Mouse (Mus musculus) brain, embryonic 18.5 days (tissue): ENCODE data around the gene Zbtb16.
A peak's percentile ranks its signal among the peaks of the same experiment; 100 is the strongest.

ENCODE experiments used
- DNase-seq: peaks from one replicate; pipeline ENCODE4 v3.0.0-alpha.2; 2012; ENCODE audit warnings: low read depth, low spot score

Gene Zbtb16

GRCm38 (mm10) chr9:48803460-48804240 is 32.4 kb downstream of the Zbtb16 start:
- no peak for DNase-seq

GRCm38 (mm10) chr9:48802374-48802773 is 33.6 kb downstream of the Zbtb16 start:
- DNase-seq = no peak

- DNase-seq = no peak
Measured at GRCm38 (mm10) chr9:48801322-48801721, 34.7 kb downstream of the Zbtb16 start.

- no peak for DNase-seq
Measured at GRCm38 (mm10) chr9:48800627-48801026, 35.4 kb downstream of the Zbtb16 start.

- DNase-seq = no peak
Measured at GRCm38 (mm10) chr9:48798044-48798443, 38.0 kb downstream of the Zbtb16 start.

- DNase-seq = no peak
Measured at GRCm38 (mm10) chr9:48796267-48796822, 39.7 kb downstream of the Zbtb16 start.

- no peak for DNase-seq
Measured at GRCm38 (mm10) chr9:48795740-48796139, 40.3 kb downstream of the Zbtb16 start.

- no peak for DNase-seq
Measured at GRCm38 (mm10) chr9:48795095-48795494, 40.9 kb downstream of the Zbtb16 start.

GRCm38 (mm10) chr9:48794463-48794862 is 41.6 kb downstream of the Zbtb16 start:
- DNase-seq = no peak

GRCm38 (mm10) chr9:48793638-48794188 is 42.3 kb downstream of the Zbtb16 start:
- DNase-seq = no peak

GRCm38 (mm10) chr9:48790575-48790974 is 45.4 kb downstream of the Zbtb16 start:
- DNase-seq = no peak

GRCm38 (mm10) chr9:48787906-48788410 is 48.1 kb downstream of the Zbtb16 start:
- DNase-seq = no peak

- no peak for DNase-seq
Measured at GRCm38 (mm10) chr9:48787321-48787720, 48.7 kb downstream of the Zbtb16 start.

- no peak for DNase-seq
Measured at GRCm38 (mm10) chr9:48786814-48787213, 49.2 kb downstream of the Zbtb16 start.

- no peak for DNase-seq
Measured at GRCm38 (mm10) chr9:48784937-48785336, 51.1 kb downstream of the Zbtb16 start.

- DNase-seq = no peak
Measured at GRCm38 (mm10) chr9:48783292-48783691, 52.7 kb downstream of the Zbtb16 start.

GRCm38 (mm10) chr9:48782284-48783060 is 53.5 kb downstream of the Zbtb16 start:
- no peak for DNase-seq

GRCm38 (mm10) chr9:48776268-48776667 is 59.8 kb downstream of the Zbtb16 start:
- peak; percentile 59 for DNase-seq

GRCm38 (mm10) chr9:48775561-48775960 is 60.5 kb downstream of the Zbtb16 start:
- no peak for DNase-seq

- no peak for DNase-seq
Measured at GRCm38 (mm10) chr9:48773710-48774109, 62.3 kb downstream of the Zbtb16 start.

- DNase-seq = no peak
Measured at GRCm38 (mm10) chr9:48773130-48773529, 62.9 kb downstream of the Zbtb16 start.

GRCm38 (mm10) chr9:48771504-48771903 is 64.5 kb downstream of the Zbtb16 start:
- DNase-seq = no peak
